In genomic region chr13:92635040-92635439, GRCm38 (mm10) we compare ENCODE assay signal across 16 mouse cellular contexts. TPM values are rescaled to one million over a fixed set of nuclear protein-coding genes. Genes with fewer than 3 reads are reported as not detected.
DNase-seq lines count a peak whose midpoint lies in the region; ATAC-seq lines count a peak whose summit lies in the region.
"Had no signal": no experiment of that assay in that cellular context is flagged by ENCODE, and none has a peak within 500 bp of the region (broad histone marks: within the 10 kb centered on the region; RNA-seq: fewer than 3 reads in every experiment).

No protein-coding gene starts in this region.

- H3K36me3 ChIP-seq in kidney, embryonic 16.5 days (ENCODE audit: insufficient read depth, low read length), result no peaks in the 10 kb centered on the region
- H3K36me3 ChIP-seq in neural tube, embryonic 11.5 days (ENCODE audit: control insufficient read depth, insufficient read depth, low read length), result no peaks in the 10 kb centered on the region

- no peak overlapping the region for H3K9ac ChIP-seq in kidney, embryonic 16.5 days (replicated peaks; ENCODE audit: low read length)
- no peak overlapping the region for H3K9ac ChIP-seq in neural tube, embryonic 11.5 days (ENCODE audit: low read length)
- H3K9ac ChIP-seq: forebrain, embryonic 13.5 days had no signal

- H3K9me3 ChIP-seq in kidney, embryonic 16.5 days (ENCODE audit: low read length), result no peaks in the 10 kb centered on the region
- H3K9me3 ChIP-seq in neural tube, embryonic 11.5 days (ENCODE audit: control insufficient read depth, low read length), result no peaks in the 10 kb centered on the region
- H3K9me3 ChIP-seq: forebrain, embryonic 13.5 days had no signal

- WGBS in kidney, embryonic 16.5 days, result 15% methylated on average over 2 of the region's 2 CpGs
- 9% methylated on average over 2 of the region's 2 CpGs for WGBS in neural tube, embryonic 11.5 days

- no peak overlapping the region for H3K4me3 ChIP-seq in kidney, embryonic 16.5 days (ENCODE audit: low read length)
- H3K4me3 ChIP-seq in neural tube, embryonic 11.5 days (ENCODE audit: low read depth, low read length), result no peak overlapping the region
- H3K4me3 ChIP-seq: forebrain, embryonic 13.5 days had no signal

- peaks cover 43% of the 10 kb centered on the region for H3K4me1 ChIP-seq in kidney, embryonic 16.5 days (ENCODE audit: insufficient read depth, low read length)
- H3K4me1 ChIP-seq in neural tube, embryonic 11.5 days (ENCODE audit: control insufficient read depth, insufficient read depth, low read length), result peaks cover 24% of the 10 kb centered on the region; the same call in 1 of the 2 replicates

- ATAC-seq in kidney, embryonic 16.5 days (ENCODE audit: low FRiP score, low TSS enrichment), result no peak; the same call in 1 of the 2 replicates
- ATAC-seq in neural tube, embryonic 11.5 days (ENCODE audit: insufficient read depth, low FRiP score, low TSS enrichment), result no peak
- ATAC-seq: forebrain, embryonic 13.5 days; hindbrain, postnatal 0 days had no signal

- peak; percentile 1 for DNase-seq in cerebellum, adult 9-11 months
- no peak for DNase-seq in cerebellum, adult 18-20 months
- no peak for DNase-seq in kidney, adult 9 months
- peak; percentile 30 for DNase-seq in neural tube, embryonic 11.5 days (ENCODE audit: low spot score)
- DNase-seq in neural tube, embryonic 10.5 days (ENCODE audit: extremely low spot score, low spot score), result no peak
- no peak for DNase-seq in adipocyte (ENCODE audit: low spot score)
- DNase-seq in thymus, postnatal 4 days, result no peak
- DNase-seq: cerebellum, adult 11-12 months; gastrocnemius, postnatal 25 days; left cerebral cortex, postnatal 4 days; spleen, adult 18-20 months had no signal

- H3K4me2 ChIP-seq in kidney, embryonic 16.5 days (replicated peaks; ENCODE audit: low read depth, low read length), result no peak overlapping the region
- H3K4me2 ChIP-seq in neural tube, embryonic 11.5 days (ENCODE audit: low read depth), result no peak overlapping the region
- H3K4me2 ChIP-seq: forebrain, embryonic 13.5 days had no signal

- H3K27ac ChIP-seq in kidney, embryonic 16.5 days (ENCODE audit: low read length), result peak overlapping the region; percentile 22; the same call in 1 of the 2 replicates
- H3K27ac ChIP-seq in neural tube, embryonic 11.5 days (ENCODE audit: low read depth, low read length), result no peak overlapping the region
- H3K27ac ChIP-seq: forebrain, embryonic 13.5 days; hindbrain, postnatal 0 days; macrophage had no signal

- no peaks in the 10 kb centered on the region for H3K27me3 ChIP-seq in kidney, embryonic 16.5 days (ENCODE audit: insufficient read depth, low read length)
- no peaks in the 10 kb centered on the region for H3K27me3 ChIP-seq in neural tube, embryonic 11.5 days (ENCODE audit: control insufficient read depth, insufficient read depth, low read length)
- H3K27me3 ChIP-seq: forebrain, embryonic 13.5 days had no signal

RNA-seq across cellular contexts. Expression of gene Serinc5, which starts 24.1 kb away (rescaled TPM):
- 19.7 and 20.1 TPM in 2 replicates for polyA plus RNA-seq in kidney, embryonic 16.5 days (2015; fragmentation: Nextera tagmentation; extraction: Ambion mirVana)
- polyA plus RNA-seq in neural tube, embryonic 11.5 days (2014; fragmentation: Nextera tagmentation; extraction: Ambion mirVana), result 18.0 and 21.0 TPM in 2 replicates

RNA-seq across cellular contexts. Expression of gene Spz1, which starts 59.1 kb away (rescaled TPM):
- polyA plus RNA-seq in kidney, embryonic 16.5 days (2015; fragmentation: Nextera tagmentation; extraction: Ambion mirVana), result not detected in 2 replicates
- polyA plus RNA-seq in neural tube, embryonic 11.5 days (2014; fragmentation: Nextera tagmentation; extraction: Ambion mirVana), result not detected in 2 replicates
- polyA plus RNA-seq: embryonic facial prominence, embryonic 11.5 days; forebrain, embryonic 13.5 days; hindbrain, postnatal 0 days; macrophage had no signal

Comparison
In these comparisons a context has a peak if more than half of its experiments do, and no peak if none do; other contexts are left out.
1. DNase-seq: peak in cerebellum, adult 9-11 months (single experiment) and neural tube, embryonic 11.5 days (single experiment); none in cerebellum, adult 18-20 months (0 of 2), kidney, adult 9 months (single experiment), neural tube, embryonic 10.5 days (single experiment), adipocyte (single experiment) and thymus, postnatal 4 days (single experiment).